ENCODE assay signal across 9 mouse cellular contexts in genomic region chr1:156085770-156086169, GRCm38 (mm10). TPM values are rescaled to one million over a fixed set of nuclear protein-coding genes. Genes with fewer than 3 reads are reported as not detected.
DNase-seq lines count a peak whose midpoint lies in the region; ATAC-seq lines count a peak whose summit lies in the region.
"Had no signal": no experiment of that assay in that cellular context is flagged by ENCODE, and none has a peak within 500 bp of the region (broad histone marks: within the 10 kb centered on the region; RNA-seq: fewer than 3 reads in every experiment).

No protein-coding gene starts in this region.

- DNase-seq in kidney, adult 9 months, result peak; percentile 48
- peak; percentile 64 for DNase-seq in ES-CJ7 (ENCODE audit: low read depth, low spot score)
- peak; percentile 7 for DNase-seq in cerebellum, adult 9-11 months
- peak; percentile 13 to 65 for DNase-seq in frontal cortex, postnatal 36 days (ENCODE audit: low spot score in 2 of 2)
- DNase-seq in layer of hippocampus, adult 9-10 months (ENCODE audit: low spot score), result peak; percentile 18
- peak; percentile 42 for DNase-seq in neural tube, embryonic 10.5 days (ENCODE audit: extremely low spot score, low spot score)
- no peak for DNase-seq in gastrocnemius, adult 8-10 months (ENCODE audit: low spot score in 2 of 2)

- no peaks in the 10 kb centered on the region; the same call in 1 of the 2 replicates for H3K27me3 ChIP-seq in kidney, embryonic 14.5 days (ENCODE audit: control insufficient read depth, insufficient read depth, low read length)
- H3K27me3 ChIP-seq: lung, embryonic 15.5 days had no signal

- H3K9ac ChIP-seq in kidney, embryonic 14.5 days (ENCODE audit: low read depth, low read length), result no peak overlapping the region
- H3K9ac ChIP-seq: lung, embryonic 15.5 days had no signal

- H3K27ac ChIP-seq in kidney, embryonic 14.5 days (ENCODE audit: low read depth, low read length), result no peak overlapping the region
- H3K27ac ChIP-seq: lung, embryonic 15.5 days had no signal

- H3K4me2 ChIP-seq in kidney, embryonic 14.5 days (replicated peaks; ENCODE audit: low read depth, low read length), result no peak overlapping the region
- H3K4me2 ChIP-seq: lung, embryonic 15.5 days had no signal

- no peaks in the 10 kb centered on the region for H3K36me3 ChIP-seq in kidney, embryonic 14.5 days (ENCODE audit: control insufficient read depth, insufficient read depth, low read length)
- H3K36me3 ChIP-seq: lung, embryonic 15.5 days had no signal

- no peaks in the 10 kb centered on the region for H3K4me1 ChIP-seq in kidney, embryonic 14.5 days (ENCODE audit: control insufficient read depth, insufficient read depth, low read length)
- H3K4me1 ChIP-seq: lung, embryonic 15.5 days had no signal

- no peaks in the 10 kb centered on the region for H3K9me3 ChIP-seq in kidney, embryonic 14.5 days (ENCODE audit: control insufficient read depth, low read length)
- H3K9me3 ChIP-seq: lung, embryonic 15.5 days had no signal

- H3K4me3 ChIP-seq in kidney, embryonic 14.5 days (ENCODE audit: low read length), result no peak overlapping the region
- H3K4me3 ChIP-seq: lung, embryonic 15.5 days had no signal

- ATAC-seq in kidney, embryonic 14.5 days (ENCODE audit: low FRiP score, low TSS enrichment), result no peak

- WGBS in kidney, embryonic 14.5 days, result 57% methylated on average over 5 of the region's 5 CpGs

RNA-seq across cellular contexts. Expression of gene Tor1aip1, which starts 49.5 kb away (rescaled TPM):
- 50.5 and 51.1 TPM in 2 replicates for polyA plus RNA-seq in kidney, embryonic 14.5 days (2014; fragmentation: Nextera tagmentation; extraction: Ambion mirVana)
- total RNA-seq in gastrocnemius, adult 8-10 months (2022), result 100 to 1,000 TPM; 120 to 141 (median 125) TPM

RNA-seq across cellular contexts. Expression of gene Tor1aip2, which starts 50.6 kb away (rescaled TPM):
- polyA plus RNA-seq in kidney, embryonic 14.5 days (2014; fragmentation: Nextera tagmentation; extraction: Ambion mirVana), result 104 and 130 TPM in 2 replicates
- 10 to 100 TPM; 50.3 to 57.4 (median 55.3) TPM for total RNA-seq in gastrocnemius, adult 8-10 months (2022)

Comparison
In these comparisons a context has a peak if more than half of its experiments do, and no peak if none do; other contexts are left out.
1. DNase-seq: peak in kidney, adult 9 months (single experiment), ES-CJ7 (single experiment), cerebellum, adult 9-11 months (single experiment), frontal cortex, postnatal 36 days (2 of 2), layer of hippocampus, adult 9-10 months (single experiment) and neural tube, embryonic 10.5 days (single experiment); none in gastrocnemius, adult 8-10 months (0 of 2).